In the genomic region with DNA sequence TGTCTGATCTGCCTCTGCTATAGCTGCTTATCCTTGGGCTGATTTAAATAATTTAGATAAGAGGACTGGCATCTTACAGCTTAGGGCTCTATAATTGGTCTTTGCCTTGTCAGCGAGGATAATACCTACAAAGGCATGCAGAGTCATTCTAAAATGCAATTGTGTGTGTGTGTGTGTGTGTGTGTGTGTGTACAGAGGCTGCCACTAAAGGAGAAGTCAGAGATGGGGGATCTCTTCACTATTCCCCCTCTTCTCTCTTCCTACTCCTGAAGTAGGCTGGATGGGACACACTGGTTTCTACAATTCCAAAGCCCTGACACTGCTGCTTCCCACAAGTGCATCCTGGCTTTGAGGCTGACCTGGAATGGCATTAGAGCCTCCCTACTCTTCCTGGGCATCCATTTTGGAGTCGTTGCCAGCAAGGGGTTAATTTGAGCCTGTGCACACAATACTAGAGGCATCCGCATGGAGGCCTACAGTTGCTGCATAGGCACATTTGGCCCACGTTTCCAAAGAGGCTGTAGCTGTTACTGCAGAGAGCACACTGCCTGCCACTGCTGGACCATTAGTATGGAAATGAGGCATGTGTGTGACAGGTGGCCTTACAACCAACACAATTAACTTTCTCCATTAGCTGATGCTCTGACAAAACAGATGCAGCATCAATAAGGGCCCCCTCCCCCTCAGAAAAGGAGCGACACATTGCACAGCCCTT, we compare ENCODE assay signal across 16 mouse cellular contexts. TPM values are rescaled to one million over a fixed set of nuclear protein-coding genes. Genes with fewer than 3 reads are reported as not detected.
DNase-seq lines count a peak whose midpoint lies in the region; ATAC-seq and TF ChIP-seq lines count a peak whose summit lies in the region.
"Had no signal": no experiment of that assay in that cellular context is flagged by ENCODE, and none has a peak within 500 bp of the region (broad histone marks: within the 10 kb centered on the region; RNA-seq: fewer than 3 reads in every experiment).

No protein-coding gene starts in this region.

- TF ChIP-seq POLR2A in brain, embryonic 14.5 days (IDR thresholded peaks at IDR 0.05; ENCODE audit: borderline replicate concordance, extremely low read depth, insufficient read depth, insufficient read length, poor library complexity, severe bottlenecking): no peak

- no peaks in the 10 kb centered on the region for H3K4me1 ChIP-seq in embryonic facial prominence, embryonic 11.5 days (ENCODE audit: control insufficient read depth, insufficient read depth, low read length)
- peaks cover 14% of the 10 kb centered on the region for H3K4me1 ChIP-seq in hindbrain, embryonic 13.5 days (replicated peaks)
- H3K4me1 ChIP-seq in midbrain, postnatal 0 days (ENCODE audit: insufficient read depth, low read length): no peaks in the 10 kb centered on the region
- H3K4me1 ChIP-seq: liver, embryonic 12.5 days had no signal

- intact Hi-C loops in gastrocnemius, postnatal 36 days (cut with DNase I): no loop called here

- H3K27ac ChIP-seq in embryonic facial prominence, embryonic 11.5 days (replicated peaks; ENCODE audit: low read depth, low read length): no peak overlapping the region
- 0 out of 2 replicates have a peak overlapping the region, but pooled peaks have one; percentile 30 for H3K27ac ChIP-seq in hindbrain, embryonic 13.5 days
- no peak overlapping the region for H3K27ac ChIP-seq in midbrain, postnatal 0 days (ENCODE audit: low read depth, low read length)
- H3K27ac ChIP-seq: liver, embryonic 12.5 days had no signal

- WGBS in embryonic facial prominence, embryonic 11.5 days: 30% methylated on average over 5 of the region's 5 CpGs
- whole genome bisulfite sequencing in hindbrain, embryonic 13.5 days: 10% methylated on average over 5 of the region's 5 CpGs
- WGBS in midbrain, postnatal 0 days: 13% methylated on average over 5 of the region's 5 CpGs

- peak; percentile 89 for ATAC-seq in embryonic facial prominence, embryonic 11.5 days (replicated peaks; ENCODE audit: insufficient number of reproducible peaks, low FRiP score, low TSS enrichment, low read depth)
- ATAC-seq in hindbrain, embryonic 13.5 days (ENCODE audit: low FRiP score): peak; percentile 97
- peak; percentile 77 for ATAC-seq in midbrain, postnatal 0 days (ENCODE audit: low FRiP score)
- ATAC-seq in activated CD4-positive, CD25-positive, alpha-beta regulatory T cell, adult 4 months: no peak
- ATAC-seq: CD4-positive, CD25-positive, alpha-beta regulatory T cell, adult 4 months; liver, embryonic 12.5 days had no signal

- H3K9me3 ChIP-seq in embryonic facial prominence, embryonic 11.5 days (replicated peaks; ENCODE audit: control insufficient read depth, low read length): no peaks in the 10 kb centered on the region
- no peaks in the 10 kb centered on the region for H3K9me3 ChIP-seq in hindbrain, embryonic 13.5 days
- H3K9me3 ChIP-seq in midbrain, postnatal 0 days (ENCODE audit: low read length): no peaks in the 10 kb centered on the region
- H3K9me3 ChIP-seq: liver, embryonic 12.5 days had no signal

- H3K4me2 ChIP-seq in embryonic facial prominence, embryonic 11.5 days (ENCODE audit: low read depth, low read length): no peak overlapping the region
- H3K4me2 ChIP-seq in hindbrain, embryonic 13.5 days: peak overlapping the region; percentile 27; the same call in 1 of the 2 replicates
- no peak overlapping the region for H3K4me2 ChIP-seq in midbrain, postnatal 0 days (ENCODE audit: low read depth, low read length, poor library complexity, severe bottlenecking)
- H3K4me2 ChIP-seq: liver, embryonic 12.5 days had no signal

- peak; percentile 98 for DNase-seq in brain, embryonic 14.5 days (ENCODE audit: low read depth)
- DNase-seq in embryonic facial prominence, embryonic 11.5 days (ENCODE audit: low spot score): peak; percentile 38
- DNase-seq in midbrain, postnatal 0 days (ENCODE audit: low spot score): peak; percentile 78
- DNase-seq in gastrocnemius, postnatal 4 days (ENCODE audit: low spot score in 2 of 2): no peak
- DNase-seq in gastrocnemius, postnatal 36 days: no peak
- DNase-seq in kidney, adult 18-20 months: no peak
- DNase-seq: kidney, postnatal 14 days; thymus, postnatal 4 days had no signal

- H3K36me3 ChIP-seq in embryonic facial prominence, embryonic 11.5 days (replicated peaks; ENCODE audit: control insufficient read depth, insufficient read depth, low read depth, low read length): no peaks in the 10 kb centered on the region
- H3K36me3 ChIP-seq in hindbrain, embryonic 13.5 days: no peaks in the 10 kb centered on the region
- H3K36me3 ChIP-seq in midbrain, postnatal 0 days (ENCODE audit: insufficient read depth, low read length): no peaks in the 10 kb centered on the region
- H3K36me3 ChIP-seq: liver, embryonic 12.5 days had no signal

- no peak overlapping the region for H3K4me3 ChIP-seq in embryonic facial prominence, embryonic 11.5 days (ENCODE audit: low read depth, low read length)
- no peak overlapping the region for H3K4me3 ChIP-seq in hindbrain, embryonic 13.5 days
- H3K4me3 ChIP-seq in midbrain, postnatal 0 days (ENCODE audit: low read depth, low read length): no peak overlapping the region
- H3K4me3 ChIP-seq: liver, embryonic 12.5 days had no signal

- TF ChIP-seq CTCF in brain, embryonic 14.5 days (IDR thresholded peaks at IDR 0.05; ENCODE audit: borderline replicate concordance, extremely low read depth, insufficient read depth, insufficient read length): peak; percentile 62
- TF ChIP-seq CTCF in midbrain, postnatal 0 days (IDR thresholded peaks at IDR 0.05): no peak; the same call in 1 of the 2 replicates

- no peaks in the 10 kb centered on the region for H3K27me3 ChIP-seq in embryonic facial prominence, embryonic 11.5 days (ENCODE audit: control insufficient read depth, insufficient read depth, low read length)
- peaks cover 67% of the 10 kb centered on the region for H3K27me3 ChIP-seq in hindbrain, embryonic 13.5 days
- no peaks in the 10 kb centered on the region for H3K27me3 ChIP-seq in midbrain, postnatal 0 days (ENCODE audit: insufficient read depth, low read length)
- H3K27me3 ChIP-seq: liver, embryonic 12.5 days had no signal

- no peak overlapping the region for H3K9ac ChIP-seq in embryonic facial prominence, embryonic 11.5 days (replicated peaks; ENCODE audit: low read length)
- H3K9ac ChIP-seq in hindbrain, embryonic 13.5 days: no peak overlapping the region
- no peak overlapping the region for H3K9ac ChIP-seq in midbrain, postnatal 0 days (replicated peaks; ENCODE audit: low read length, poor library complexity, severe bottlenecking)
- H3K9ac ChIP-seq: liver, embryonic 12.5 days had no signal

RNA-seq across cellular contexts. Expression of a gene that starts 46.5 kb away (rescaled TPM):
- polyA plus RNA-seq in brain, embryonic 14.5 days (2012; rRNA removed): 3.3 and 5.7 TPM in 2 replicates
- 1.4 and 2.0 TPM in 2 replicates for polyA plus RNA-seq in embryonic facial prominence, embryonic 11.5 days (2014; fragmentation: Nextera tagmentation; extraction: Ambion mirVana)
- 14.5 and 29.9 TPM in 2 replicates for polyA plus RNA-seq in hindbrain, embryonic 13.5 days (2015; fragmentation: Nextera tagmentation; extraction: Ambion mirVana)
- total RNA-seq in midbrain, postnatal 0 days (2014; rRNA removed): 0.77 TPM in 1 of 2 replicates, not detected in the other
- not detected in 2 replicates for polyA plus RNA-seq in midbrain, postnatal 0 days (2015; fragmentation: Nextera tagmentation; extraction: Ambion mirVana)
- not detected for polyA plus RNA-seq in activated CD4-positive, CD25-positive, alpha-beta regulatory T cell, adult 4 months (2017; shearing (Covaris generic))
- total RNA-seq in gastrocnemius, postnatal 4 days (2021): not detected
- not detected for total RNA-seq in gastrocnemius, postnatal 36 days (2021)
- total RNA-seq: adrenal gland, postnatal 4 days; common myeloid progenitor, adult 5-6 weeks; heart, adult 8-10 months; hematopoietic stem cell, adult 5-6 weeks had no signal
- polyA plus RNA-seq: CD4-positive, CD25-positive, alpha-beta regulatory T cell, adult 4 months; liver, embryonic 12.5 days had no signal

Comparison
In these comparisons a context has a peak if more than half of its experiments do, and no peak if none do; other contexts are left out.
1. DNase-seq: peak in brain, embryonic 14.5 days (single experiment), embryonic facial prominence, embryonic 11.5 days (single experiment) and midbrain, postnatal 0 days (single experiment); none in gastrocnemius, postnatal 4 days (0 of 2), gastrocnemius, postnatal 36 days (0 of 2) and kidney, adult 18-20 months (single experiment).